Mouse (Mus musculus) liver, postnatal 0 days (tissue): ENCODE measurements around the gene Brca1. TPM values are rescaled to one million over a fixed set of nuclear protein-coding genes. Genes with fewer than 3 reads are reported as not detected.
"Not testable (repeated sequence)": the region's sequence is repeated elsewhere in the genome, so short reads cannot be mapped to it uniquely, and the experiment has no call there.

Experiments used
- ATAC-seq: fragments of 200-750 bp; cut with Nextera tagmentation; 2 replicates; pipeline ENCODE4 v1.8.0; 2017; ENCODE audit warnings: mild to moderate bottlenecking, moderate library complexity
- DNase-seq: peaks from one replicate; pipeline ENCODE4 v3.0.0-alpha.2; 2016
- H3K27ac ChIP-seq: fragments of 300-500 bp; sonication (generic); 2 replicates; pipeline ENCODE4 v1.5.1; 2014; ENCODE audit warnings: antibody characterized with exemption, moderate library complexity, mild to moderate bottlenecking, low read depth
- H3K27me3 ChIP-seq: fragments of 300-500 bp; sonication (generic); 2 replicates; pipeline ENCODE4 v1.6.1; 2014; ENCODE audit warnings: low read length, control low read depth, mixed read lengths; ENCODE audit not compliant: insufficient read depth
- H3K36me3 ChIP-seq: fragments of 300-500 bp; sonication (generic); replicated peaks from 2 replicates; pipeline ENCODE4 v1.6.1; 2014; ENCODE audit warnings: mild to moderate bottlenecking, control low read depth, low read length, moderate library complexity, mixed read lengths; ENCODE audit not compliant: insufficient read depth
- H3K4me1 ChIP-seq: fragments of 300-500 bp; sonication (generic); 2 replicates; pipeline ENCODE4 v1.6.1; 2014; ENCODE audit warnings: antibody characterized with exemption, mild to moderate bottlenecking, control low read depth; ENCODE audit not compliant: insufficient read depth
- H3K4me2 ChIP-seq: fragments of 300-500 bp; sonication (generic); 2 replicates; pipeline ENCODE4 v1.6.1; 2014; ENCODE audit warnings: low read depth, mild to moderate bottlenecking, low read length, moderate library complexity, mixed read lengths
- H3K4me3 ChIP-seq: fragments of 300-500 bp; sonication (generic); 2 replicates; pipeline ENCODE4 v1.5.1; 2014; ENCODE audit warnings: low read depth, low read length
- H3K9ac ChIP-seq: fragments of 300-500 bp; sonication (generic); replicated peaks from 2 replicates; pipeline ENCODE4 v1.6.1; 2014; ENCODE audit warnings: mild to moderate bottlenecking, moderate library complexity
- H3K9me3 ChIP-seq: fragments of 300-500 bp; sonication (generic); 2 replicates; pipeline ENCODE4 v1.6.1; 2016; ENCODE audit warnings: mild to moderate bottlenecking, control low read depth, low read length, mixed read lengths
- CTCF ChIP-seq: sonication (generic); IDR thresholded peaks from 2 replicates; pipeline ENCODE4 v1.5.1; 2016; ENCODE audit warnings: antibody characterized with exemption, low read depth
- EP300 ChIP-seq: IDR thresholded peaks from 2 replicates; pipeline ENCODE4 v1.6.1; 2016; ENCODE audit warnings: antibody characterized with exemption, low read depth, mild to moderate bottlenecking
- WGBS: fragments of 180-500 bp; shearing (Covaris S2); extraction: QIAGEN DNeasy Blood & Tissue Kit; methylation state at CpG from one replicate; pipeline ENCODE4 v1.1.7; 2014; ENCODE audit not compliant: insufficient replicate concordance; 5-methylcytosine and 5-hydroxymethylcytosine counted together
- polyA plus RNA-seq: library from polyadenylated mRNA; unstranded; fragments of >200 nt; fragmentation: Nextera tagmentation; extraction: Ambion mirVana; gene quantifications from 2 replicates; pipeline ENCODE4 v1.2.1, GENCODE M21; 2015

Brca1 gene
- polyA plus RNA-seq, 1 experiment from 2014 or later = 5.0 TPM

DNA sequence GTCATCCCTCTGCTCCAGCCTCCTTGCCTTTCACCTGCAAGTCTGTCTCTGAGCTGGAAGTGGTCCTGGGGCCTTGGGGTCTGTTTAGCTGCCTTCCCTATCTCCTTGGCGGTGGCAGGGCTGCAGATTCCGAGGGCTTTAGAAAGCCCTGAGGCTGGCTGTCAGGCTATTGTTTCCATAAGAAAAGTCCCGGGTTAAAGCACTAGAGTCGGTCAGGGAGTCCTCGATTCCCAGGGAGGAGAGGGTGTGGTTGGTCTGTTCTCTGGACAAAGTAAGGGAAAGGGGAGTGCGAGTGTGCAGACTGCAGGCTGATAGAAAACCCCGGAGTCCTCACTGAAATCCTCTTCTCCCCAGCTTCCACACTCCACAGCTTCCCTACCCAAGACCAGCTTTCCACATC lies 81.5 kb downstream of the Brca1 start:
- ATAC-seq = no peak
- Histone ChIP-seq H3K27ac (no peak overlapping the region), H3K9ac (no peak overlapping the region), H3K4me3 (no peak overlapping the region), H3K4me2 (no peak overlapping the region), H3K36me3 (no peaks in the 10 kb centered on the region), H3K9me3 (no peaks in the 10 kb centered on the region), H3K4me1 (peaks cover 13% of the 10 kb centered on the region), H3K27me3 (peaks cover 9% of the 10 kb centered on the region; the same call in 1 of the 2 replicates)
- no peak for TF ChIP-seq CTCF
- 73% methylated on average over 7 of the region's 7 CpGs for WGBS
- DNase-seq = no peak

DNA sequence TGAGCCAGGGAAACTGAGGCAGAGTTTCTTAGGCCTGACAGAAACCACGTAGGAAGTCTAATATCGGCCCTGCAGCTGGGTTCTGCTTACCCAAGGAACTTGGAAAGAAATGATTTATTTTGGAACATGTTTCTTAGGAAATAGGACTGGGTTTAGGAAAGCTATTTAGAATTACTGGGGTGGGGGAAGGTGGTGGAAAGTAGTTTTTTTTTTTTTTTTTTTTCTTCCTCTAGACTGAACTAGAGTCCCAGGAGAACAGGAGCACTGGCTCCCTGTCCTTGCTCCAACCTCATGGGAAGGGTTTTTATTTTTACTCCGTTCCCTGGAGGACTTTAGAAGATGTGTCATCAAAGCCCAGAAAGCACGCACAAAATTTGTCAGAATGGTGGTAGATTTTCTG lies 82.6 kb downstream of the Brca1 start:
- ATAC-seq = no peak
- TF ChIP-seq CTCF (no peak), EP300 (no peak)
- Histone ChIP-seq H3K36me3 (no peaks in the 10 kb centered on the region), H3K4me3 (no peak overlapping the region), H3K27ac (no peak overlapping the region), H3K9me3 (no peaks in the 10 kb centered on the region), H3K4me1 (peaks cover 21% of the 10 kb centered on the region), H3K4me2 (peak overlapping the region; percentile 94; the same call in 1 of the 2 replicates), H3K27me3 (peaks cover 13% of the 10 kb centered on the region; the same call in 1 of the 2 replicates), H3K9ac (no peak overlapping the region)
- DNase-seq = no peak
- 66% methylated on average over 4 of the region's 4 CpGs for WGBS

- 11% methylated on average over 13 of the region's 13 CpGs for WGBS
- H3K27me3 ChIP-seq = peaks cover 13% of the 10 kb centered on the region; the same call in 1 of the 2 replicates
- H3K4me2 ChIP-seq = peak overlapping the region; percentile 94
- H3K36me3 ChIP-seq = no peaks in the 10 kb centered on the region
- no peaks in the 10 kb centered on the region for H3K9me3 ChIP-seq
- DNase-seq (no peak), ATAC-seq (no peak)
- TF ChIP-seq CTCF = no peak
- TF ChIP-seq EP300 = no peak
- H3K4me3 ChIP-seq = peak overlapping the region; percentile 64
- no peak overlapping the region for H3K27ac ChIP-seq
- peaks cover 21% of the 10 kb centered on the region for H3K4me1 ChIP-seq
- H3K9ac ChIP-seq = peak overlapping the region; percentile 64
Measured at GRCm38 (mm10) chr11:101468731-101469130, 83.0 kb downstream of the Brca1 start.

GRCm38 (mm10) chr11:101468263-101468688 lies 83.5 kb downstream of the Brca1 start:
- Histone ChIP-seq H3K36me3 (no peaks in the 10 kb centered on the region), H3K4me1 (peaks cover 24% of the 10 kb centered on the region), H3K27me3 (peaks cover 13% of the 10 kb centered on the region; the same call in 1 of the 2 replicates), H3K9ac (peak overlapping the region; percentile 64), H3K9me3 (no peaks in the 10 kb centered on the region), H3K4me3 (peak overlapping the region; percentile 64), H3K4me2 (peak overlapping the region; percentile 94), H3K27ac (no peak overlapping the region)
- TF ChIP-seq CTCF = no peak
- TF ChIP-seq EP300 = no peak
- 1% methylated on average over 29 of the region's 31 CpGs for WGBS
- DNase-seq (no peak), ATAC-seq (no peak)

DNA sequence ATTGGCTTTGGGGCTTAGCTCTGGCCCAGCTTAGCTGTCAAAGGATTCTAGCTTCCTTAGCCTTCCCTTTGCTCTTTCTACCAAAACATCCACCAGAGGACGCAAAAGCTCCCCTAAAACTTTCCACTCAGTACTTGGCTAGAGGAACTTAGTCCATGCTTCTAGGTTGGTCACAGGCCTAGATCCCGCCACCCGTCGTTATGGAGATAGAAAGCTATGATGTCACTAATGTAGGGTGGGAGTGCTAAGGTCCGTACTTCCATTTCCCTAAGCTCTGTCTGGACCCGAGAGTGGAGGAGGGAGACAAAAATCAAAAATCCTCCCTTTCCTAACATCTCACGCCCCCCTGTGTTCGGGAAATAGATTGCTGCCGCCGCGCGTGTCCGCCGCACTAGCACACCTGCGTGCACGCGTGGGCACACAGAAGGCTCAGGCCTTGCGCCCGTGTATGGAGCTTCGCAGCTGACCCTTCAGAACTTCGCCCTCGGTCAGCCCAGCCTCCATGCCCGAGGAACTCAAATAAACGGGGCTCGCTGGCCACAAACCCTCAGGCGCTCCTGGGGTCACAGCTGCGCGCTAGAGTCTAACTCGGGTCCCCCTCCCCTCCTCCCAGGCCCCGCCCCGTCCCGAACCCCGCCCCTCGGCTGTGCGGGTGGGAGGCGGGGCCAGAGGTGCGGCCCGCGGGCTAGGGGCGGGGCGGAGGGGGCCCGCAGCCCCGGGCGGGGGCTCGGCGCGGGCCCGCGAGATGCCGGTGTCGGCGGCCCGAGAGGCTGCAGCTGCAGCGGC lies 84.1 kb downstream of the Brca1 start:
- TF ChIP-seq CTCF = peak; percentile 73
- TF ChIP-seq EP300 = no peak
- Histone ChIP-seq H3K4me3 (peak overlapping the region; percentile 64), H3K9ac (peak overlapping the region; percentile 64), H3K4me2 (peak overlapping the region; percentile 94), H3K27ac (peak overlapping the region; percentile 44; the same call in 1 of the 2 replicates), H3K36me3 (no peaks in the 10 kb centered on the region), H3K9me3 (no peaks in the 10 kb centered on the region), H3K27me3 (peaks cover 13% of the 10 kb centered on the region; the same call in 1 of the 2 replicates), H3K4me1 (peaks cover 29% of the 10 kb centered on the region)
- WGBS = 2% methylated on average over 51 of the region's 54 CpGs
- ATAC-seq = peak; percentile 77
- DNase-seq = peak; percentile 78

DNA sequence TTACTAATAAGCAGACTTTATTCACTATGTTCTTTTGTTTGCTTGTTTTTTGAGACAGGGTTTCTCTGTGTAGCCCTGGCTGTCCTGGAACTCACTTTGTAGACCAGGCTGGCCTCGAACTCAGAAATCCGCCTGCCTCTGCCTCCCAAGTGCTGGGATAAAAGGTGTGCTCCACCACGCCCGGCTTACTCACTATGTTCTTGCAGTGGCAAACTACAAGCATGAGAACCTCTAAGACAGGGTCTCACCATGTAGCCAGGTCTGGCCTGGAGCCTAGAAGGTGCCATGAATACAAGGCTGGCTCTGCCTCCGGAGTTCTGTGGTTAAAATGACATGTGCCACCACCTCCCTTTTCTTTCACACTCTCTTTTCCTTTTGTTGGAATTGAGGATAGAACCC lies 85.2 kb downstream of the Brca1 start:
- Histone ChIP-seq H3K4me2 (peak overlapping the region; percentile 92), H3K27me3 (peaks cover 13% of the 10 kb centered on the region; the same call in 1 of the 2 replicates), H3K4me1 (peaks cover 29% of the 10 kb centered on the region), H3K4me3 (peak overlapping the region; percentile 74)
- not testable (repeated sequence) for H3K36me3 ChIP-seq, ATAC-seq, H3K9ac ChIP-seq, H3K27ac ChIP-seq, DNase-seq, H3K9me3 ChIP-seq
- 56% methylated on average over 5 of the region's 5 CpGs for WGBS
